Mouse (Mus musculus) olfactory bulb, adult 2 months (tissue): ENCODE measurements around the gene Mical3. TPM values are rescaled to one million over a fixed set of nuclear protein-coding genes. Genes with fewer than 3 reads are reported as not detected.
A peak's percentile ranks its signal among the peaks of the same experiment; 100 is the strongest.

Experiments used
- H3K27ac ChIP-seq: fragments of 200-500 bp; 2 replicates; pipeline ENCODE4 v1.5.1; 2012; ENCODE audit warnings: low read depth, low read length; ENCODE audit not compliant: insufficient read depth
- H3K4me1 ChIP-seq: fragments of 200-500 bp; 2 replicates; pipeline ENCODE4 v1.6.1; 2012; ENCODE audit warnings: low read length; ENCODE audit not compliant: control insufficient read depth, insufficient read depth
- H3K4me3 ChIP-seq: fragments of 200-500 bp; 2 replicates; pipeline ENCODE4 v1.5.1; 2012; ENCODE audit warnings: mild to moderate bottlenecking, low read depth, low read length, moderate library complexity; ENCODE audit not compliant: insufficient read depth
- CTCF ChIP-seq: fragments of 200-500 bp; IDR thresholded peaks from 2 replicates; pipeline ENCODE4 v1.5.1; 2012; ENCODE audit warnings: low read depth, mild to moderate bottlenecking, low read length, moderate library complexity; ENCODE audit not compliant: insufficient read depth
- POLR2A ChIP-seq: fragments of 200-500 bp; IDR thresholded peaks from 2 replicates; pipeline ENCODE4 v1.6.1; 2012; ENCODE audit warnings: mild to moderate bottlenecking, low read depth, low read length, moderate library complexity; ENCODE audit not compliant: insufficient read depth
- WGBS: fragments of 180-500 bp; shearing (Covaris S2); methylation state at CpG from one replicate; pipeline ENCODE4 v1.1.7; 2018; 5-methylcytosine and 5-hydroxymethylcytosine counted together
- polyA plus RNA-seq: library from polyadenylated mRNA; stranded (reverse); fragments of >200 nt; gene quantifications from 2 replicates; pipeline ENCODE4 v1.2.4, GENCODE M21; 2012; ENCODE audit warnings: low replicate concordance; ENCODE audit not compliant: missing spikeins, insufficient read depth, insufficient read length

The Mical3 gene
- polyA plus RNA-seq, 1 experiment: 277 TPM

GRCm38 (mm10) chr6:121043434-121044189 lies 87.2 kb downstream of the Mical3 start:
- Histone ChIP-seq H3K4me1 (peaks cover 48% of the 10 kb centered on the region), H3K27ac (no peak overlapping the region), H3K4me3 (no peak overlapping the region)
- no peak for TF ChIP-seq POLR2A
- TF ChIP-seq CTCF: no peak
- 72% methylated on average over 14 of the region's 14 CpGs for WGBS

DNA sequence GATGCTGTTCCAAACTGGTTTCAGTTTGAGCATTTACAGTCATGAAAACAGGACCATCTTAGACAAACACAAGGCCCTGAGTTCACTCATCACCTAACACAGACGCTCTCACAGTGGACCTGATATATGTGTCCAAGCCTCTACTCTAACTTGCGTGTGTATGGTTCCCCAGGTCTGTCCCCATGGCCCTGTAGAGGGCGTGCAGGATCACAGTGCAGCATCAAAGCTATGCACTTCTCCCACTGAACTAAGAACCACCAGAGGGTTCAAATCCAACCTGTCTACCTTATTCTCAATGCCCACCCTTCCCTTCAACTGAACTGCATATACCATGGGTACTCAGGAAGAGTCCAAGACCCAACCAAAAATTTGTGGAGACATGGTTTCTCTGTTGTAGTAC lies 91.1 kb downstream of the Mical3 start:
- H3K4me1 ChIP-seq: peaks cover 38% of the 10 kb centered on the region
- no peak overlapping the region for H3K4me3 ChIP-seq
- peak overlapping the region; percentile 48; the same call in 1 of the 2 replicates for H3K27ac ChIP-seq
- whole genome bisulfite sequencing: 88% methylated on average over 3 of the region's 3 CpGs
- no peak for TF ChIP-seq CTCF
- no peak for TF ChIP-seq POLR2A

DNA sequence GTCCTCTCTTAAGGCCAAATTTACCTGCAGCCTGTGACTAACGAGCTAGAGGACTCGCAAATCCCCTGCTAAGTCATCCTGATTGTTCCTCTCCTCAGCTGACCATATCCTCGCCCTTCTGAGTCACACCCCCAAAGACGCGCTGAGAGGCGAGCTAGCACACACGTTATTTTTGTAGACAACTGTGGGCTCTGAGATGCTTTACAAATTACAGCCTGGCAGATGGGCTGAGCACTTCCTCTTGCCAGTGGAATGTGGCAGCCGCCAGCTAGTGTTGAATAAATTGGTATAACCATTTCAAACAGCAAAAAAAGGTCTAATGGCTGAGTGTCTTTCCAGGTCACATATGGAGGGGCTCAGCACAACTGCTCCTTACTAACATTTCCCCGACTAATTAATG lies 91.5 kb downstream of the Mical3 start:
- WGBS: 24% methylated on average over 9 of the region's 9 CpGs
- Histone ChIP-seq H3K4me3 (no peak overlapping the region), H3K27ac (peak overlapping the region; percentile 75), H3K4me1 (peaks cover 35% of the 10 kb centered on the region)
- TF ChIP-seq POLR2A (no peak), CTCF (no peak)

GRCm38 (mm10) chr6:121037086-121037485 lies 93.7 kb downstream of the Mical3 start:
- WGBS: 85% methylated on average over 4 of the region's 4 CpGs

DNA sequence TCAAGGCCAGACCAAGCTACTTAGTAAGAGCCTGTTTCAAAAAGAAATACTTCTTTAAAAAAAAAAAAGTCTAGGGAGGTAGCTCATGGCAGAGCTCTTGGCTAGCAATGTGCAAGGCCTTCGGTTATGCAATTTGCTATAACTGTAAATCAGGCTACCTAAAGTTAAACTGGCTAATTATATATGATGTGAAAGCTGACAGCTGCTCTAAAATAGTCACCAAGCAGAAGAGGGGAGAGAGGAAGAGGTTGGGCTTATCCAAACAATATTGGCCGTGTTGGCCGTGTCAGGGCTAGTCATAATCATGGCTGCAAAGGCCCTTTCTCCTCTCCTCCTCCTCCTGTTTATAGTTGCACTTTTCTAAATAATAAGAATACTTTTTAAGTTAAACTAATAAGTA lies 94.9 kb downstream of the Mical3 start:
- 66% methylated on average over 3 of the region's 3 CpGs for WGBS
- no peak overlapping the region for H3K4me3 ChIP-seq
- H3K27ac ChIP-seq: peak overlapping the region; percentile 60
- no peak for TF ChIP-seq POLR2A
- no peak for TF ChIP-seq CTCF
- H3K4me1 ChIP-seq: peaks cover 27% of the 10 kb centered on the region

More at GRCm38 (mm10) chr6:121037086-121037485, 93.7 kb downstream of the Mical3 start:
- no peak overlapping the region for H3K27ac ChIP-seq
- TF ChIP-seq CTCF (no peak), POLR2A (no peak)
- peaks cover 31% of the 10 kb centered on the region for H3K4me1 ChIP-seq
- no peak overlapping the region for H3K4me3 ChIP-seq

DNA sequence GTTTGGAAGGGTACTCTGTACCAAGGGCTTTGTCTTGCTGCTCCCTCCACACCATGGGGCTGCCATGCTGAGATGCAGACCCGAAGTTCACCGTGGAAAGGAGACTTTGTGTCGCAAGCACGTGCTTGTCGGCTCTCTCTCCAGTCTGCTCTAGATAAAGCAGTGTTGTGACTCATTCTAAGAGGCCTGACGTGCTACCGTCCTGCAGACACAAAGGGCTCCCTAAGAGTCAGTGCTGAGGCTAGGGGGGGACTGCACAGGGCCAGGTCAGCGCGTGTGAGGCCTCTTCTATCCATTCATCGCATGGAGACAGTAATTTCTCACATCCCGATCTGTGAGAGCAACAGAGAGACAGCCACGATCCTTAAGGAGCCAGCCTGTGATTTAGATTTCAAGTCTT lies 95.5 kb downstream of the Mical3 start:
- peaks cover 24% of the 10 kb centered on the region for H3K4me1 ChIP-seq
- peak overlapping the region; percentile 60 for H3K27ac ChIP-seq
- 32% methylated on average over 12 of the region's 12 CpGs for WGBS

GRCm38 (mm10) chr6:121033250-121033649 lies 97.5 kb downstream of the Mical3 start:
- no peak overlapping the region for H3K27ac ChIP-seq
- peaks cover 20% of the 10 kb centered on the region for H3K4me1 ChIP-seq
- WGBS: 96% methylated on average over 3 of the region's 3 CpGs
- no peak for TF ChIP-seq POLR2A
- no peak for TF ChIP-seq CTCF
- no peak overlapping the region for H3K4me3 ChIP-seq

More for the DNA sequence above, 95.5 kb downstream of the Mical3 start:
- TF ChIP-seq POLR2A (no peak), CTCF (no peak)
- H3K4me3 ChIP-seq: no peak overlapping the region

DNA sequence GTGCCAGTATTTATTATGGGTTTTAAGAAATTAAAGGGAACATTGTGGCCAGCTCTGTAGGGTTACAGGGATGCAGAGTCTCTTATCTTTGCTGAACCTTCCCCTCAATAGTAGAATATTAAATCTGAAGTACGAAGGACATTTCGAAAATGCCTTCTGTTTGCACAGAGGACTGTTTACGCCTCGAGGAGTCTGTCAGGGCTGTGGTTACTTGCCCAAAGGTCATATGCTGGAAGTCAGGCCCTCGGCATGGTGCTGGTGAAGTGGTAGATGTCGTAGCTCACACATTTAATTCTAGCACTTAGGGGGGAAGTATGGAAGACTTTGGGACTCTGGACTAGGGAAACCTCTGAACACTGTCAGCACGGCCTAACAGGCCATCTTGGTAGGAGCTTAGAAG lies 99.4 kb downstream of the Mical3 start:
- Histone ChIP-seq H3K4me1 (peaks cover 17% of the 10 kb centered on the region), H3K4me3 (no peak overlapping the region), H3K27ac (no peak overlapping the region)
- TF ChIP-seq CTCF: no peak
- no peak for TF ChIP-seq POLR2A
- 96% methylated on average over 7 of the region's 7 CpGs for WGBS

- WGBS: 78% methylated on average over 19 of the region's 19 CpGs
- H3K4me1 ChIP-seq: peaks cover 11% of the 10 kb centered on the region
- H3K4me3 ChIP-seq: no peak overlapping the region
- no peak for TF ChIP-seq POLR2A
- TF ChIP-seq CTCF: no peak
- H3K27ac ChIP-seq: no peak overlapping the region
Measured at GRCm38 (mm10) chr6:121029897-121030589, 100.8 kb downstream of the Mical3 start.
